Mouse (Mus musculus): ENCODE measurements around the gene Fpr3.

DNA sequence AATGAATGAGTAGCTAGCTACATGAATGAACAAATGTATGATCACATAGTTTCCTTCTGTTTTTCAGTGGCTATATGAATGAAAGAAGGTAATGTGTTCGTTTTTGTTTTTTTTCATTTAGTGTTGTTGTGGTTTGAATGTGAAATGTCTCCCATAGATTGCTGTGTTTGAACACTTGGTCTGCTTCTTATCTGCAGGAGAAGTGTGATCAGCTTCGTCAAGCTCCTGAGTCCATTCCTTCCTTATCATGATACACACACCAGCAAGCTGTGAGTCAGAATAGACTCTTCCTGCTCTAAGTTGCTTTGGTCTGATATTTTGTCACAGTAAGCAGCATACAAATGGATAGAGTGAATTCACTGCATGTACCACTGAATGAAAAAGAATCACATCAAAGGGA is 38.7 kb upstream of the Fpr3 start:
- TF ChIP-seq CTCF (conservative IDR thresholded peaks at IDR 0.05; ENCODE audit: insufficient read depth, insufficient read length, low read depth, low read length) (no peak), POLR2A (IDR thresholded peaks at IDR 0.05; ENCODE audit: low read depth, low read length) (no peak)

All from kidney, adult 2 months (tissue).